Mouse (Mus musculus): ENCODE results near the gene Gm19426. TPM values are rescaled to one million over a fixed set of nuclear protein-coding genes. Genes with fewer than 3 reads are reported as not detected.

Gm19426 gene
- total RNA-seq, 1 experiment from 2014 or later: not detected

DNA sequence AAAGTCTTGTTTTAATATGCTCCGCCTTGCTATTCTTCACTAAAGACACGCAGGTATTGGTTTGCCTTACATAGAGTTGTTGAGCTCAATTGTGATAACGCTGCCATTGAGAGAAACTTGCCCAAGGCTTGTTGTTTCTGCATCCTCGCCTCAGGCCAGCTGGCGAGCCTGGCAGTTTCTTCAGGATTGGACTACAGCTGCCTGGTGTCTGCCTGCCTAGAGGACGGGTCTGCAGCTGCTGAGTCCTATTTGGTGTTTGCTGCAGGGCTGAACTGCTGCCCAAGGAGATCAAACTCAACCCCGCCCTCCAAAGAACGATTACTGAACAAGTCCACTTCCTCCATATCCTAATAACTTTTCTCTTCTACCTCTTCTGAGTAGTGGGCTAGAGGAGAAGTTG lies 17.3 kb upstream of the Gm19426 start:
- ATAC-seq (replicated peaks in 1 of 2; ENCODE audit: insufficient read depth in 1 of 2, low FRiP score in 2 of 2, low TSS enrichment in 1 of 2, low read depth in 1 of 2, poor library complexity in 2 of 2, severe bottlenecking in 2 of 2): no peak

DNA sequence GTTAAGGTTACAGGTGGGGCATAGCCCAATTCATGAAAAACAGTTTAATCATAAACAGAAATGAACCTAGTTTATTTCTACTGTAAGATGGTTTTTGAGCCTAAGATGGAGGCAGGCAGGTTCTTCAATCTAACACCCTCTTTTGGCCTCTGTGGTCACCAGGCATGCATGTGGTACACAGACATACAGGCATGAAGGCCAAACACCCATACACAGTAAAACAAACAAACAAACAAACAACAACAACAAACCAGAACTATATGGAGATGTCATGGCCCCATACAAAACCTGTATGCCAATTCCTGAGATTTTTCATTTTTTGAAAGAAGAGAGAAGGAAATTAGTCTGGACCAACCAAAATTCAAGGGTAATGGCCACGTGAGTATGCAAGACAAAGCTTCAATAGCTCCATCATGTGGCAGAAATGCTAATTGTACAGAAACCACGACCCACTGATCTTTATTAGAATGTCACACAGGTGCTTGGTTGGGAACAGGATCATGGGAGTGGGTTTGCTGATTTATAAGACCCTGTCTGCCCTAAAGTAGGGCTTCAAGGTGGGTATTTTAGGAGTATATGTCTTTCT lies 15.2 kb upstream of the Gm19426 start:
- peak; percentile 88 to 91 for ATAC-seq (replicated peaks in 1 of 2; ENCODE audit: insufficient read depth in 1 of 2, low FRiP score in 2 of 2, low TSS enrichment in 1 of 2, low read depth in 1 of 2, poor library complexity in 2 of 2, severe bottlenecking in 2 of 2)

DNA sequence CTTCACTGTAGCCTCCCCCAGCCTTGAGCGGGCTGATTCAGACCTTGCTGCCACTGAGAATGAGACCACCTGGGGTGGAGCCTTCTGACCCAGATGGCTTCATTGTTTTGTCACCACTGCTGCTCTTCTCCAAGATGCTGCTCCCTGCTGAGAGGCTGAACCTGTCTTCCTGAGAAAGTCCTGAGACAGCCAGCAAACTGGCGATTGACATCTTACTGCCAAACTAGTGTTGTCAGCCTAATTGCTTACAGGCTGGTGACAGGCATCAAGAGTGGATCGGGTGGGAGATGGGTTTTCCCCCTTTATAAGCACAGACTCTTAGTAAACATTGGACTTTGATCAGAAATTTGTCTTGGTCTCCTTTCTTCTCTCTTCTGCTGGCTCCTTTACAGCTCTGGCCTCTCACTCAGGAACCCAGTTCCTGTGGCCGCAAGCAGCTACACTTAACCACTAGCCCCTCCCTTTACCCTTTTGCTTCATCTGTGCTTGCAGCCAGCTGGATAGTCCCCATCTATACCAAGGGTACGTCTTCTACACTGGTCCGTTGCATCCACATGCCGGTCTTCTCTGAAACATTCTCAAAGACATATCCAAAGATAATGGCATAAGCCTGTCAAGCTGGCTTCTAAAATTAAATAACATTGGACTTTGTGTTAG lies 13.7 kb upstream of the Gm19426 start:
- peak in 1 of 2 experiments; percentile 60; a peak in 1 of 4 replicates for ATAC-seq (replicated peaks in 1 of 2; ENCODE audit: insufficient read depth in 1 of 2, low FRiP score in 2 of 2, low TSS enrichment in 1 of 2, low read depth in 1 of 2, poor library complexity in 2 of 2, severe bottlenecking in 2 of 2)

DNA sequence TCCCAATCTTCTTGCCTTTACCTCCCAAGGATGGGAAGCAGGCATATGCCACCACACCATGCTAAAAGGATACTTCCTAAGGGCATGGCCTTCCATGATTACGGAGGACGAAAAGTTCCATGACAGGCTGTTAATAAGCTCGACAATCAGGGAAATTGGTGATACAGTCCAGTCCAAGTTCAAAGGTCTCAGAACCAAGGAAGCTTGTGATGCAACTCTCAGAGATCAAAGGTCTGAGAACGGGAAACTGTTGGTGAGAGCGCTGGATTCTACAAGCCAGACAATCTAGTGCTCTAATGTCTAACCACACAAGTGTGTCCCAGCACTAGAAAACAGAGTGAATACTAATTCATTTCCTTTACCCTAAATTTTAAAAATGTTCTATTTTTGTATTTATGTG lies 12.8 kb upstream of the Gm19426 start:
- ATAC-seq (replicated peaks in 1 of 2; ENCODE audit: insufficient read depth in 1 of 2, low FRiP score in 2 of 2, low TSS enrichment in 1 of 2, low read depth in 1 of 2, poor library complexity in 2 of 2, severe bottlenecking in 2 of 2): no peak

DNA sequence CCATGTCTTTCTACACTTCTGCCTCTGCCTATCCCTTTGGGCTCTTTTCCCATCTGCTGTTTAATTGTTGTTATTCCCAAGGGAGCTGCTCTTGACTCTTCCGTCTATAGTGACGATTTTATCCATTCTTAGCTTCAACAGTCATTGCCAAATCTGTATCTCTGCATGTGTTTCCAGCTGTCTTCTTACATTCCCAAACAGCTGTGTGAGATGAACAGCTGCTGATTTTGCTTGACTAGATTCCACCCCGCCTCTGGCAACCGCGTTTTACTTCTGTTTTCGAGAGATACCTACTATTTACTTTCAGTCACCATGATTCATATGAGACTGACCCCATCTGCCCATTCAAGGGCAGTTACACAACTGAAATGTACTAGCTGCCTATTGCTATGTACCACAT lies 6.7 kb upstream of the Gm19426 start:
- no peak for ATAC-seq (replicated peaks in 1 of 2; ENCODE audit: insufficient read depth in 1 of 2, low FRiP score in 2 of 2, low TSS enrichment in 1 of 2, low read depth in 1 of 2, poor library complexity in 2 of 2, severe bottlenecking in 2 of 2)

DNA sequence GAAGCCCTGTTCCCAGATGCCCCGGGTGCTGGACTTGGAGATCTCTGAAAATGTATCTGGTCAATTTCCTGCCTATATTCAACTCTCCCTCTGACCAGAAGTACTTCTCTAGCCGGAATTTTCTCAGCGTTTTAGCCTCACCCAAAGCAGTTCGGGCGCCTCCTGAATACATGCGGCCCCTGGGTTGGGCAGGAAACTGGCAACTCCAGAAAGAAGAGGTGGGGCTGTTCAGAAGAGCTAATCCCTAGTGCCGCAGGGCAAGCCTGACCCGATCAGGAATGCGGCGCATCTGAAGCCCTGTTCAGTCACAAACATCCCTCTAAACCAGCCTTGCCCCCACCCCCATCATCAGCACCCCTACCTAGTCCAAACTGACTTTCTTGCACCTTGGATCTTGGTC lies 671 bp upstream of the Gm19426 start:
- no peak for ATAC-seq (replicated peaks in 1 of 2; ENCODE audit: insufficient read depth in 1 of 2, low FRiP score in 2 of 2, low TSS enrichment in 1 of 2, low read depth in 1 of 2, poor library complexity in 2 of 2, severe bottlenecking in 2 of 2)

DNA sequence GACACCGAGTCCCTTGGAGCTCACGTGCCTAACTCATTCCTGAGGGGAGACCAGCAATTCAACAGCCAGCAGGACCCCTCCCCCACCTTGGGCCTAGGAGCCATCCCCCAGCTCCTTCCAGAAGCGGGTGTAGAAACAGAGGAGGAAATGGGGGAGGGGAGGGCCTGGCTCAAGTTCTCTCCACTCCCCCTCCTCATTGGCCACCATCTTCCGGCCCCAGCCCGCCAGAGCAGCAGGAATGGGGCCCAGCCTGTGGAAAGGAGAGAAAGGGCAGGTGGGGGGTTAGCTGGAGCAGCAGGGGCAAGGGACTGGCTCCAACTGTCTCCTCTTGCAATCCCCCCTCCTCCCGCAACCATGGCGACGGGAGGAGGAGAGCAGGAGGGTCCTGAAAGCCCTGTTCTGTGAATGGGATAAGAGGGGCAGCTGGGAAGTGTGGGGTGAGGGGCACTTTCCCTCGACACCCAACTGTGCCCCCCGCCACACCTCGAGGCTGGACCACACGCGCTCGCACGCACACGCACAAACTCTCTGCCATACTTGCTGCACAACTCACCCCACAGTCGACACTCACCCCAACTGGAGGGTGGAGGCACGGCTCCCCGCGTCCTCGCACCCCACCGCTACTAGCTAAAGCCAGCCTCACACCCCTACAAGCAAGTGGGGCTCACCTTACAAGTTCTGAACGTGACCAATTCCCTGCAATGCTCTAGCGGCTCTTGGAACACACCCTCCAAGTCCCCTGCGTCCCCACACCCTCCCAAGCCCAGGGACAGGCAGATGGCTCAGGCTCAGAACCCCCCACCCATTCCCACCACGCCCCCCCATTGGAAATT lies 788 bp downstream of the Gm19426 start:
- peak; percentile 13 to 40; a peak in 2 of 4 replicates for ATAC-seq (replicated peaks in 1 of 2; ENCODE audit: insufficient read depth in 1 of 2, low FRiP score in 2 of 2, low TSS enrichment in 1 of 2, low read depth in 1 of 2, poor library complexity in 2 of 2, severe bottlenecking in 2 of 2)

DNA sequence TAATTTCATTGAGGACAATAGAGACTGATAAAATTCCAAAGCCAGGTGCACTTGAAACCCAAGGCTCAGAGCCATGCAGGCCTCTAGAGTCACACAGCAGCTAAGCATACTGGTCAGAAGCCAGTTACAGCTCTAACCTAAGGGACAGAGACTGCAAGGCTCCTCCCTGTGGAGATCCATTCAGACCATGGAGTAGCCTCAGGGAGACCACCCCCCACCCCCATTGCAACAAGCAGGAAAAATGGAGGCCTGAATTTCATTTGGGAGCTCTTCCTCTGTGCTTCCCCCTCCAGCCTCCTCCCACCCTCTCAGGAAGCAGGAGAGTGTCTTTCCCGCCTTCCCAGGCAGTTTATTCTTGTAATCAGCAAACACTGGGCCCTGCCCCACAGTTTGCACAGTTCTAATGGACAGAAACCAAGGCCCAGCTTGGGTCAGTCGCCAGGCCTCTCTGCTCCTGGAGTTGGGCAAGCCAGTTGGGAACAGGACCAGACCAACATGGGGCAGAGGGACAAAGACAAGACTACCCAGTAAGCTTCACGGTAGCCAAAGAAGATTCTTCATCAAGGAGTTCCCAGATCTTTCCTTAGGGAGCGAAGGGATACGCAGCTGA lies 1.5 kb downstream of the Gm19426 start:
- no peak for ATAC-seq (replicated peaks in 1 of 2; ENCODE audit: insufficient read depth in 1 of 2, low FRiP score in 2 of 2, low TSS enrichment in 1 of 2, low read depth in 1 of 2, poor library complexity in 2 of 2, severe bottlenecking in 2 of 2)

DNA sequence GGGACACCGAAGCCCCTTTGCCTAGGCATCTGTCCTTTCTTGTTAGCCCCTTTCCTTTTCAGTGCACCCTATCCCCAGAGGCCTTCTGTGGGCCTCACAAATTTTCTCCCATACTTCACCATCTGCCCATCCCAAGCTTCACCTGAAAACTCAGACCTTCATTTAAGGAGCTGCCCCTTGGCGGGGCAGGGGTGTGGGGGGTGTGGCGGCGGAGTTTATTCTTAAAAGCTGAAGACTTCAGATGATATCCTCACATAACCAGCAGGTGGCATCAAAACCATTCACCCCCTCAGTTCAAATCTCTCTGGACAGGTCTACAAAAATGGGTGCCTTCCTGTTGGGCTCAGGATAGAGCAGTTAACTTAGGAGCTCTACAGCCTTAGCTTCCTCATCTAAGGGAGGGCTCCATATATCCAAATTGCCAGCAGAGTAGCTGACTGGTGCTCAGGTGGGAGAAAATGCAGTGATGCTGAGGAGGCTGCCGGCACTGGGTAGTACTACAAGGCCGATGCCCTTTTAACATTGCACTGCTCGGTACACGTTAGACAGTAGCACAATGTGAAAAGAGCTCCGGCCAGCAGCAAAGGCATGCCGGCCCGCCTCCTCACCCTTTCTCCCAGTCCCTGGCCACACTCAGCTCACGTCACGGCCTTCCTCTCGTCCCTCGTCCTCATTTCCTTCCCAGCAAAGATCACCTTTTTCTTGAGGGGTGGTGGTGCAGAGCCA lies 2.7 kb downstream of the Gm19426 start:
- ATAC-seq (replicated peaks in 1 of 2; ENCODE audit: insufficient read depth in 1 of 2, low FRiP score in 2 of 2, low TSS enrichment in 1 of 2, low read depth in 1 of 2, poor library complexity in 2 of 2, severe bottlenecking in 2 of 2): peak; percentile 21 to 29; a peak in 1 of 4 replicates

DNA sequence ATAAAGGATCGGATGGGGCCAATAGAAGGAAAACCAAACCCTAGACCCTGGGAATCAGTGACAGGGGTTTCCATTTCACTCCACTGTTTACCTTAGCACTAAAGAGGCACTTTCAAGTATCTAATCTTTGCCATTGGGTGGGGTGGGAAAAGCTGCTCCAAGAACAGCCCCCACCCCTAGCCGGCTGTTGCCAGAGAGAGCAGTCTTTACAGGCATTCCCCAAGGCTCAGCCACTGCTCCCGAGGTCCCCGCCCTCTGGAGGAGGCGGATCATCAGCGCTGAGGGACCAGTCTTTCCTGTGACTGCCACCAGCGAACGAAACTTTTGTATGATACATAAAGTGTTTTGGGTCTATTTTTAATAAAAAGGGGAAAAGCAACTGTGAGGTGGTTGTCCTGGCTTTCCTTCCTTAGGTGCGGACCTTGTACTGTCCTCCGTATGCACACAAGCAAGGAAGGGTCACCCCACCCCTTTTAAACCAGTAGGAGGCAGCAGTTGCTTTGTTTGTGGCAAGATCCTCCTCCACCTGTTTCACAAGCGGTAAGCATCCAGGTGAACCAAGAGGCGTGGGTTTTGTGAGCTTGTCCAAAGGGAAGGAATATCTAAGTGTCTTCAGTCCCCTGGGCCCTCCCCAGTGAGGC lies 5.1 kb downstream of the Gm19426 start:
- no peak for ATAC-seq (replicated peaks in 1 of 2; ENCODE audit: insufficient read depth in 1 of 2, low FRiP score in 2 of 2, low TSS enrichment in 1 of 2, low read depth in 1 of 2, poor library complexity in 2 of 2, severe bottlenecking in 2 of 2)

DNA sequence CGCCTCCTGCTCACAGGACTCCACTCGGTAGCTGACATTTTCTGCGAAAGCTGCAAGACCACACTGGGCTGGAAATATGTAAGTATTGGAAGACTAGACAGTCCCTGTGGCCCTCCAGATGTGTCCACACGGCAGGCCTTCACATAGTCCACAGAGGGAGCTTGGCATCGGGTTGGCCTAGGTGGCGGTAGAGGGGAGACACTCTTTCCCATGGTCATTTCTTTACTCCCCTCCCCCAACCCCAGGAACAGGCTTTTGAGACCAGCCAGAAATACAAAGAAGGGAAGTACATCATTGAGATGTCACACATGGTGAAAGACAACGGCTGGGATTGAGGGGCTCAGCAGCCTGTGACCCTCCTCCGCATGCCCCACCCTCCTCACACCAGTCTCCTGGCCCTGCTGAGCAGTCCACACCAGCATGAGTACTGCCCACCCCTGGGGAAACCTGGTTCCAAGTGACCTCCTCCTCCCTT lies 6.0 kb downstream of the Gm19426 start:
- no peak for ATAC-seq (replicated peaks in 1 of 2; ENCODE audit: insufficient read depth in 1 of 2, low FRiP score in 2 of 2, low TSS enrichment in 1 of 2, low read depth in 1 of 2, poor library complexity in 2 of 2, severe bottlenecking in 2 of 2)

DNA sequence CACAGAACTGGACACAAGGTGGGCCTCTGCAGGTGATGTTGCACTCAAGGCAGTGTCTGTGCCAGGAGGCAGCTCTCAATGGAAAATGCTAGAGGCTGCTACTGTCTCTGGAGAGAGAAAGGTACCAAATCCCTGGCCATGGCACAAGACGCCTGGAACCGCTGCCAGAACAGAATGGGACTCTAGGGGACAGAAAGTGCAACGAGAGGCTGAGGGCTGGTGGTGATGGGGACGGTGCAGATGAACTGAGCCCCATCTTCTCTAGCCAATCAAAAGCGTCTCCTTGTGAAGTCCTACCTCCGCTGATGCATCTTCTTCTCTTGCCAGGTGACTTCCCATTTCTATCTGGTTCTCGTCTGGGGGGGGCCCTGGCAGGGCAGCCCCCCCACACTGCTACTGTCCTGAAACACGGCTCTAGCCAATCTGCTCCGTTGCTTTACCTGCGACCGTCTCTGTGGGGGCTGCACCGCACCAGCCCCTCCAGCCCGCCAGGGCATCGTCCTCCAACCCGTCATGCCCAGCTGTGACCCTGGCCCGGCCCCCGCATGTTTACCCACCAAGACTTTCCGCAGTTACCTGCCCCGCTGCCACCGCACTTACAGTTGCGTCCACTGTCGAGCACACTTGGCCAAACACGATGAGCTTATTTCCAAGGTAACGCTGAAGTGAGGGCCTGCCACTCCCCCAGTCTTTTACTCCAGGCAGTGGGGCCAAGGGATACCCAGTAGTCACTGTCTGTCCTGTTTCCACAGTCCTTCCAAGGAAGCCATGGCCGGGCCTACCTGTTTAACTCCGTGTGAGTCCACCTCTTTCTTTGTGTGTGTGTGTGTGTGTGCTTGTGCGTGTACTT lies 6.9 kb downstream of the Gm19426 start:
- no peak for ATAC-seq (replicated peaks in 1 of 2; ENCODE audit: insufficient read depth in 1 of 2, low FRiP score in 2 of 2, low TSS enrichment in 1 of 2, low read depth in 1 of 2, poor library complexity in 2 of 2, severe bottlenecking in 2 of 2)

DNA sequence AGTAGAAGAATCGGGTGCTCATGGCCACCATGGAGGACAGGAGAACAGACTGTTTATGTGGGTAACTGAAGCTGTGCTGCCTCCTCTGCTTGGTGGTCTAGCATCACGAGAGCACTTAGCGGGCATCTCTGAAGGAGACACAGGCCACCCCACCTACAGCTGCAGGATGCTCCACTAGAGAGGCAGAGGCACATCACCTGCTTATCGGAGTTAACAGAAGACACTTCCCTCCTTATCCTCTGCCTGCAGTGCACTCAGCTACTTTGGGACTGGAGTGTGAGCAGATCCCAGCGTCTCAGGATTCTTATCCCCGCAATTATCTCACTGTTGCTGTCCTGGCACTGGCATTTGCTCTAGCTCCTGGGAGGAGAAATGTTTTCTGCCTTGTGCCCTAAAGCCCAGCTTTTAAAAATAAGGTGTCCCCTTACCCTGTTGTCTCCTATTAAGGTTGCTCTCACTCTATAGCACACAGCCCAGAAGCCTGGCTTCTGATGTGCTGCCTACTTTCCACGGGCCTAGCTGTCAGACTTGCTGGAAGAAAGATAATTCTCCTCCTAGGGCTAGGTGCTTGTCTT lies 8.0 kb downstream of the Gm19426 start:
- ATAC-seq (replicated peaks in 1 of 2; ENCODE audit: insufficient read depth in 1 of 2, low FRiP score in 2 of 2, low TSS enrichment in 1 of 2, low read depth in 1 of 2, poor library complexity in 2 of 2, severe bottlenecking in 2 of 2): peak; percentile 22 to 37; a peak in 2 of 4 replicates

DNA sequence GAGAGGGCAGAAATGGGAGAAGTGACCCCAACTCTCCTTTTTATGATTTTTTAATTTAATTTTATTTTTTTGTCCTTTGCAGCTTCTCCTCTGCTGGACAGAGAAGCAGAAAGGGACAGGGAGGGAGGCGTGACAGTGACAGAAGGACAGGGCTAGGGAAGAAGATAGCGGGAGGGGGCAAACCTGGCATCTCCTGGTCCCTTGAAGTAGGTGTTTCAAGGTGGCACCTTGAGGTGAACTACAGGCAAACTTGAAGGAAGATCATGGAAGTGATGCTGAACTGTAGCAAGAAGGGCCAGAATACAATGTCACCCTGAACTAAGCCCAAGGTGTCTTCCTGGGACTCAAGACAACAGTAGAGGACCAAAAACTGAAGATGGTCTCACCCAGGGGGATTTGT lies 8.5 kb downstream of the Gm19426 start:
- no peak for ATAC-seq (replicated peaks in 1 of 2; ENCODE audit: insufficient read depth in 1 of 2, low FRiP score in 2 of 2, low TSS enrichment in 1 of 2, low read depth in 1 of 2, poor library complexity in 2 of 2, severe bottlenecking in 2 of 2)

DNA sequence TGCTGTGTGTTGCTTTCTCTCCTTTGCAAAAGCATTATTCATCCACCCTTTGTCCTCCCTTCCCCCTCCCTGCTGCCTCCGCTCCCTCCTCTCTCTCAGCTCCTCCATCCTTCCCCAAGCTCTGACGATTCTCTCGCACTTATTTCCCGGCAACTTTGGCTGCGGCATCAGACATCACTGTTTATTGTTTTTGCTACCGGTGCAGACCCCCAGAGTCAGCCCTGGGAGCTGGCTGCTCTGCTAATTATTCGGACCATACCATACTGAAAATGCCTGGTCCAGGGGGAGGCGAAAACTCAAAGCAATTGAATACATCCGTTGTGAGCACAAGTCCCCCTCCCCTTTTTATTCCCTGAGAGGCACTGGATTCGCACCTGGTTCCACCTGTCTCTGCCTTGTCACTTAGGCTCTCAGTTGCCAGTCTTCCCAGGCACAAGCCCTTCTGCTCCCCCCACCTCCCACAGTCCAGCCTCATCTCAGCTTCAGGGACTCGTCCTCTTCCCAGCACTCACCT lies 9.0 kb downstream of the Gm19426 start:
- no peak for ATAC-seq (replicated peaks in 1 of 2; ENCODE audit: insufficient read depth in 1 of 2, low FRiP score in 2 of 2, low TSS enrichment in 1 of 2, low read depth in 1 of 2, poor library complexity in 2 of 2, severe bottlenecking in 2 of 2)
